Mouse (Mus musculus) embryonic facial prominence, embryonic 11.5 days (tissue): ENCODE data around the gene Olfr286. TPM values are rescaled to one million over a fixed set of nuclear protein-coding genes. Genes with fewer than 3 reads are reported as not detected.

ENCODE experiments used
- ATAC-seq: fragments of 200-750 bp; cut with Nextera tagmentation; replicated peaks from 2 replicates; pipeline ENCODE4 v1.8.0; 2017; ENCODE audit warnings: low read depth; ENCODE audit not compliant: insufficient number of reproducible peaks, low FRiP score, low TSS enrichment
- DNase-seq: peaks from one replicate; pipeline ENCODE4 v3.0.0-alpha.2; 2015; ENCODE audit warnings: low spot score
- H3K27ac ChIP-seq: fragments of 300-500 bp; sonication (generic); replicated peaks from 2 replicates; pipeline ENCODE4 v1.5.1; 2014; ENCODE audit warnings: mild to moderate bottlenecking, low read depth, low read length, control low read depth
- H3K27me3 ChIP-seq: fragments of 300-500 bp; sonication (generic); 2 replicates; pipeline ENCODE4 v1.6.1; 2014; ENCODE audit warnings: mild to moderate bottlenecking, low read length, moderate library complexity, mixed read lengths; ENCODE audit not compliant: control insufficient read depth, insufficient read depth
- H3K36me3 ChIP-seq: fragments of 300-500 bp; sonication (generic); replicated peaks from 2 replicates; pipeline ENCODE4 v1.6.1; 2014; ENCODE audit warnings: low read depth, mild to moderate bottlenecking, low read length, moderate library complexity, mixed read lengths; ENCODE audit not compliant: control insufficient read depth, insufficient read depth
- H3K4me1 ChIP-seq: fragments of 300-500 bp; sonication (generic); 2 replicates; pipeline ENCODE4 v1.6.1; 2014; ENCODE audit warnings: low read length, mixed read lengths; ENCODE audit not compliant: control insufficient read depth, insufficient read depth
- H3K4me2 ChIP-seq: fragments of 300-500 bp; sonication (generic); 2 replicates; pipeline ENCODE4 v1.6.1; 2014; ENCODE audit warnings: low read depth, mild to moderate bottlenecking, control low read depth, low read length, moderate library complexity
- H3K4me3 ChIP-seq: fragments of 300-500 bp; sonication (generic); 2 replicates; pipeline ENCODE4 v1.5.1; 2014; ENCODE audit warnings: low read depth, low read length, control low read depth
- H3K9ac ChIP-seq: fragments of 300-500 bp; sonication (generic); replicated peaks from 2 replicates; pipeline ENCODE4 v1.6.1; 2014; ENCODE audit warnings: mild to moderate bottlenecking, control low read depth, low read length
- H3K9me3 ChIP-seq: fragments of 300-500 bp; sonication (generic); replicated peaks from 2 replicates; pipeline ENCODE4 v1.6.1; 2016; ENCODE audit warnings: mild to moderate bottlenecking, low read length, inconsistent platforms, mixed read lengths; ENCODE audit not compliant: control insufficient read depth
- WGBS: fragments of 180-500 bp; shearing (Covaris S2); extraction: QIAGEN DNeasy Blood & Tissue Kit; methylation state at CpG from one replicate; pipeline ENCODE4 v1.1.7; 2014; 5-methylcytosine and 5-hydroxymethylcytosine counted together
- polyA plus RNA-seq: library from polyadenylated mRNA; unstranded; fragments of >200 nt; fragmentation: Nextera tagmentation; extraction: Ambion mirVana; gene quantifications from 2 replicates; pipeline ENCODE4 v1.2.1, GENCODE M21; 2014

Gene Olfr286
- not detected in 2 replicates for polyA plus RNA-seq

DNA sequence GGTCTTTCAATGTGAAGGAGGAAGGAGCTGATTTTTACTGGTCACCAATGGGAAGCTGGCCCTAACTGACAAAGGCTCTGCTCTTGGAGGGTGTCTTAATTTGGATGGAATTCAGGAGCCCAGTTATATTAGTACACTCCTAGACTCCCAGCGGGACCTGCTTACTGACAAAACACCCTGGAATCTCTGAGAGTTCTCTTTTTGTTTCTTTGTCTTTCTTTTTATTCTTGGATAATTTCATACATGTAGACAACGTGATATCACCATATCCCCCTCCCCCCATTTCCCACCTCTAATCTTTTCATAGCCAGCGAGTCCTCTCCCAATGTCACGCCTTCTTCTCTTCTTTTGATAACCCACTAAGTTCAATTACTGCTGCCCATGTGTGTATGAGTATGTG is at the start of gene Olfr286:
TSS of gene Olfr286 (minus strand) at position 101 of the 400 bp plus-strand sequence.
- 88% methylated on average over 4 of the region's 4 CpGs for WGBS
- H3K4me2 ChIP-seq = no peak within 1 kb of the TSS
- H3K27me3 ChIP-seq = no peaks in the 10 kb centered on the region
- DNase-seq = no peak
- no peak within 1 kb of the TSS for H3K27ac ChIP-seq
- no peak within 1 kb of the TSS for H3K9ac ChIP-seq
- H3K4me3 ChIP-seq = no peak within 1 kb of the TSS
- no peaks in the 10 kb centered on the region for H3K4me1 ChIP-seq
- no peak for ATAC-seq
- no peaks in the 10 kb centered on the region for H3K36me3 ChIP-seq
- H3K9me3 ChIP-seq = no peaks in the 10 kb centered on the region

DNA sequence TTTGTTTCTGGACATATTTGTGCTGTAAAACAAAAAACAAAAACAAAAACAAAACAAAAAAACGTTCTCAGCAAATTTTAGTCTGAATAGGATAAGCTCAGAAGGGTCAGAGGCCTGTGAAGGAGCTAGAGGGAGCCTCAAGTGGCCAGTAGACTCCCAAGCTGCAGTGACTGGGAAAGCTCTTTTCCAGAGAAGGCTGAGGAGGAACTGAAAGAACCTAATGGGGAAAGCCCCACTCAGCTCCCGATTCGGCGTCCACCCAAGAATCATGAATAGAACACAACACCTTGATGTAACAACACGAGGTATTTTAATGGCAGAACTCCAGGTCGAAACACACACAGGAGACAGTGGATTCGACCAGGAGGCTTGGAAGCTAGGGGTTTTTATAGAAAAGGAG is 23.5 kb upstream of the Olfr286 start:
- Histone ChIP-seq H3K4me1 (no peaks in the 10 kb centered on the region), H3K9me3 (no peaks in the 10 kb centered on the region), H3K4me3 (no peak overlapping the region), H3K27ac (no peak overlapping the region), H3K27me3 (no peaks in the 10 kb centered on the region), H3K4me2 (no peak overlapping the region), H3K36me3 (no peaks in the 10 kb centered on the region), H3K9ac (no peak overlapping the region)
- no peak for ATAC-seq
- no peak for DNase-seq
- WGBS = 87% methylated on average over 7 of the region's 7 CpGs

DNA sequence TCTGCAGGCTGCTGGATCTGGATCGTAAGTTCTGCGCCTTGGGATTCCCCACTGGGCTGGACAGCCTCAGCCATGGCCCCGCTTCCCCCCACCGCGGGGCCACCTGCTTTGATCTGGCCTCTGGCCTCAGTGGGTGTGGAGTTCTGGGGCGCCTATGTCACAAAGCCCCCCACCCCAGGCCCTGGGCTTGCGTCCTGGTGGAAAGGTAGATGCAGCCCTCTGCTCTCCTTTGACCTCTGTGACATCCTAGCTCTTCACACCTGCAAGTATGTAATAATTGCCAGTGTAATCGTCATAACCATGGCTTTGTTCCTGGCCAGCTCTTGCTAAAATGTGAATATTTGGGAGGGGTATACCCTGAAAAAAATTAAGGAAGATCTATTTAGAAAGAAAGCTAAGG is 22.9 kb upstream of the Olfr286 start, which contains the start of gene H1fnt:
TSS of gene H1fnt (minus strand) at position 101 of the 400 bp plus-strand sequence.
- Histone ChIP-seq H3K27ac (no peak within 1 kb of the TSS), H3K4me3 (no peak within 1 kb of the TSS), H3K36me3 (no peaks in the 10 kb centered on the region), H3K9ac (no peak within 1 kb of the TSS), H3K4me2 (no peak within 1 kb of the TSS), H3K9me3 (no peaks in the 10 kb centered on the region), H3K4me1 (no peaks in the 10 kb centered on the region), H3K27me3 (no peaks in the 10 kb centered on the region)
- DNase-seq = no peak
- ATAC-seq = no peak
- WGBS = 86% methylated on average over 8 of the region's 8 CpGs

DNA sequence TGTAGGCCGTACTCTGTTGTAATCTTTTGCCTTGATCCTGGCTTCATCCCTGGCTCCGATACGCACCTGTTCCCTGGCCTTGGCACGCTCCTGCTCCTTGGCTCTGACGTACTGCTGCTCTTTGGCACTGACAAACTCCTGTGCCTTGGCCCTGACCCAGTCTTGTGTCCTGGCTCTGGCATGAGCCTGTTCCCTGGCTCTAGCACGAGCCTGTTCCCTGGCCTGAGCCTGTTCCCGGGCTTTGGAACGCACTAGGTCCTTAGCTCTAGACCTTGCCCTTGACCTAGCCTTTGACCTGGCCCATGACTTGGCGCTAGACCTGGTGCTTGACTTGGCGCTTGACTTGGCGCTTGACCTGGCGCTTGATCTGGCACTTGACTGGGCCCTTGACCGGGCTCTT is 22.0 kb upstream of the Olfr286 start:
- no peak overlapping the region for H3K4me2 ChIP-seq
- ATAC-seq = no peak
- no peaks in the 10 kb centered on the region for H3K9me3 ChIP-seq
- H3K4me1 ChIP-seq = no peaks in the 10 kb centered on the region
- DNase-seq = no peak
- no peak overlapping the region for H3K9ac ChIP-seq
- WGBS = 95% methylated on average over 13 of the region's 13 CpGs
- H3K36me3 ChIP-seq = no peaks in the 10 kb centered on the region
- H3K27ac ChIP-seq = no peak overlapping the region
- H3K4me3 ChIP-seq = no peak overlapping the region
- H3K27me3 ChIP-seq = no peaks in the 10 kb centered on the region

DNA sequence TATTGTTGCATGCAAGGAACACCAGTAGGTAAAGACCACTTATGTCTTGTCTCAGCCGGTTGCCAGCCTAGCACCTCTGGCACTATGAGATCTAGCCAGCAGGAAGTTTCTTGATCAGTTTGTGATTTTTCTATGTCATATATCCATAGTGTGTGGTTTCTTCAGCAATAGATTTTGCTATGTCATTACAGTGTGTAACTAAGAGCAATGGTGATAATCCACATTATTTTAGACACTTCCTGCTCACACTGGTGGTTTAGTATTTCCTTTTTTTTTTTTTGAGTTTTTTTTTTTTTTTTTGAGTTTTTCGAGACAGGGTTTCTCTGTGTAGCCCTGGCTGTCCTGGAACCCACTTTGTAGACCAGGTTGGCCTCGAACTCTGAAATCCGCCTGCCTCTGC is 1.2 kb upstream of the Olfr286 start:
- no peak overlapping the region for H3K9ac ChIP-seq
- no peaks in the 10 kb centered on the region for H3K27me3 ChIP-seq
- ATAC-seq = no peak
- H3K9me3 ChIP-seq = no peaks in the 10 kb centered on the region
- 89% methylated on average over 4 of the region's 4 CpGs for WGBS
- no peaks in the 10 kb centered on the region for H3K36me3 ChIP-seq
- no peak overlapping the region for H3K4me3 ChIP-seq
- no peak overlapping the region for H3K4me2 ChIP-seq
- no peak for DNase-seq
- no peaks in the 10 kb centered on the region for H3K4me1 ChIP-seq
- H3K27ac ChIP-seq = no peak overlapping the region

DNA sequence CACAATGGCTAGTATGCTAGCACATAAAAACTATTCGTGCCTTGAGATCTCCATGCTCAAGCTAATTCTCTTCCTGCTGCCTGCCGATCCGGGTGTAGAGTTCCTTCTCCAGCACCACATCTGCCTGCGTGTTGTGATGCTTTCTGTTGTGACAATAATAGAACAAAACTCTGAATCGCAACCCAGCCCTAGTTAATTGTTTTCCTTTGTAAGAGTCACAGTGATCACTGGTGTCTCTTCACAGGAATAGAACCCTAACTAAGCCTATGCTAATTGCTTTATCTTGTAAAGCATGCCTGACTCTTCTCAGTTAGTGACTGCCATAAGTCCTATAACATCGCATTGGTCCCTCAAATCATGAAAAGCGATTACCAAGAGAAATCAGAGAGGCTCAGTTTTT is 8.2 kb downstream of the Olfr286 start:
- Histone ChIP-seq H3K9ac (no peak overlapping the region), H3K9me3 (no peaks in the 10 kb centered on the region), H3K4me1 (no peaks in the 10 kb centered on the region), H3K4me2 (no peak overlapping the region), H3K36me3 (no peaks in the 10 kb centered on the region), H3K4me3 (no peak overlapping the region), H3K27ac (no peak overlapping the region), H3K27me3 (no peaks in the 10 kb centered on the region)
- 60% methylated on average over 7 of the region's 7 CpGs for WGBS
- DNase-seq (no peak), ATAC-seq (no peak)

DNA sequence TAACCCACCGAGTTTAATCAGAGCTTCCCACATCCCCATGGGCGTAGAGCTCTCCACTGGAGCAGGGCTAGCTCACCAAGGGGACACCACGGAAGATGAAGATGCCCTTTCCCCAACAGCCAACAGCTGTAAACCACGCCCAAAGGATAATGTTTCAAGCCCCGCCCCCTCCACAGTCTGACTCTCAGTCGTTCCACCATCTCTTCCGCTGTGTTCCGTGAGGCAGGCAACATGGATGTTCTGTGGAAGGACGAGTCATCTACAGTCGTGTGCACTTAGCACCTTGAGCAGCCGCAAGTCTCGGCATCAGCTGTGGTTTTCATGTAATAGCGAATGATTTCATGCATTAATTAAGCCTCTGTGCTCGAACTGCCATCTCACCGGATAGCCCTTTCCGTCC is 8.6 kb downstream of the Olfr286 start:
- no peaks in the 10 kb centered on the region for H3K36me3 ChIP-seq
- no peaks in the 10 kb centered on the region for H3K4me1 ChIP-seq
- DNase-seq (peak; percentile 14), ATAC-seq (no peak)
- no peak overlapping the region for H3K4me3 ChIP-seq
- H3K27me3 ChIP-seq = no peaks in the 10 kb centered on the region
- 44% methylated on average over 16 of the region's 16 CpGs for WGBS
- no peak overlapping the region for H3K9ac ChIP-seq
- H3K27ac ChIP-seq = no peak overlapping the region
- no peaks in the 10 kb centered on the region for H3K9me3 ChIP-seq
- H3K4me2 ChIP-seq = no peak overlapping the region

DNA sequence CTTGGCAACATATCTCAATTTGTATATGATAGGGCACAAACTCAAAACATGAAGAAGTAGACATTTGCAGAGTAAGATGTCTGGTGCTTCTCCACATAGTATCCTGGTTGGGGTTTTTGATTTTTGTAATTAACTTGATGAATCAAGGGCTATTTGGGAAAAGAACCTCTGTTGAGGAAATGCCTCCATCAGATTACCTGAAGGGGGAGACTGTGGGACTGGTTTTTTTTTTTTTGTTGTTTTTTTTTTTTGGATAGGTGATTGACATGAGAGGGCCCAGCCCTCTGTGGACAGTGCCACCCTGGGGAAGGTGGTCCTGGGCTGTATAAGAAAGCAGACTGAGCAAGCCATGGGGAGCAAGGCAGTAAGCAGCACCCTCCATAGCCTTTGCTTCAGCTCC is 11.9 kb downstream of the Olfr286 start:
- Histone ChIP-seq H3K4me2 (no peak overlapping the region), H3K36me3 (no peaks in the 10 kb centered on the region), H3K4me3 (no peak overlapping the region), H3K27ac (no peak overlapping the region), H3K4me1 (no peaks in the 10 kb centered on the region), H3K27me3 (no peaks in the 10 kb centered on the region), H3K9ac (no peak overlapping the region), H3K9me3 (no peaks in the 10 kb centered on the region)
- DNase-seq = no peak
- no peak for ATAC-seq
